Mouse (Mus musculus) kidney, adult 2 months (tissue): Measurements from ENCODE around the gene Klhl3.

ENCODE experiments used
- CTCF ChIP-seq: fragments of 200-500 bp; conservative IDR thresholded peaks from 2 replicates; pipeline ENCODE4 v1.5.1; 2011; ENCODE audit warnings: low read depth, mild to moderate bottlenecking, control low read depth, low read length, moderate library complexity, mixed read lengths; ENCODE audit not compliant: insufficient read depth, insufficient read length
- POLR2A ChIP-seq: fragments of 200-500 bp; IDR thresholded peaks from one replicate; pipeline ENCODE4 v1.6.1; 2011; ENCODE audit warnings: low read depth, low read length, control low read depth

DNA sequence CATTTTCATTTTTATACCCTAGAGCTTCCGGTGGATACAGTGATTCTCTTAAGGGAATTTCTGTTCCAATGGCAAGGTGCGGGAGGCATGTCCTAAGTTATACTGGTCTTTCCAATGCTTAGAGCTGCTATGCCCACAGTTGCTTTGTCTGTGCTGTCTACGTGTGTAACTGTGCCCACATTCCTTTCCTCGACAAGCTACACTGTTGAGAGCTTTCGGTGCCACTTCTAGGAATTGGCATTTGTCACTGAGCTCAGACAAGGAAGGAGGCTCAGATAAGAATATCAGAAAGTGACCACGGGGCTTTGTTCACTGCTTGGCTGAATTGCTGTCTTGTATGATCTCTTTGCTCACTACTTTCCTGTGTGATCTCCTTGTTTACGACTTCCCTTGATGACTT lies 67.2 kb downstream of the Klhl3 start:
- TF ChIP-seq POLR2A (no peak), CTCF (no peak)
